Mouse (Mus musculus) ES-E14 (cell line): Measurements from ENCODE around the gene Baz2b. TPM values are rescaled to one million over a fixed set of nuclear protein-coding genes. Genes with fewer than 3 reads are reported as not detected.

Experiments used
- DNase-seq: peaks from one replicate; pipeline ENCODE4 v3.0.0-alpha.2; 2013; ENCODE audit warnings: low read depth, low spot score
- H3K27ac ChIP-seq: 2 replicates; pipeline ENCODE4 v1.5.1; 2012; ENCODE audit warnings: low read depth, mild to moderate bottlenecking, low read length, moderate library complexity, mixed read lengths; ENCODE audit not compliant: poor library complexity, insufficient read depth, severe bottlenecking
- H3K36me3 ChIP-seq: 2 replicates; pipeline ENCODE4 v1.6.1; 2012; ENCODE audit warnings: mild to moderate bottlenecking, low read length, moderate library complexity, mixed read lengths; ENCODE audit not compliant: control insufficient read depth, poor library complexity, insufficient read depth, severe bottlenecking
- H3K4me1 ChIP-seq, 2 experiments: fragments of 150-350 bp in 1 of 2; sonication (generic) in 1 of 2; 2 replicates each; pipeline ENCODE4 v1.6.1; 2012; ENCODE audit warnings: low read length in 2 of 2, mild to moderate bottlenecking in 1 of 2, mixed read lengths in 1 of 2; ENCODE audit not compliant: control insufficient read depth in 2 of 2, insufficient read depth in 2 of 2, poor library complexity in 1 of 2
- H3K4me3 ChIP-seq, 2 experiments: fragments of 150-350 bp in 1 of 2; sonication (generic) in 1 of 2; 2 replicates each; pipeline ENCODE4 v1.5.1; 2012; ENCODE audit warnings: low read length in 2 of 2, low read depth in 1 of 2, mild to moderate bottlenecking in 1 of 2, mixed read lengths in 1 of 2; ENCODE audit not compliant: insufficient read depth in 1 of 2, poor library complexity in 1 of 2, severe bottlenecking in 1 of 2
- H3K9ac ChIP-seq: 2 replicates; pipeline ENCODE4 v1.6.1; 2012; ENCODE audit warnings: low read depth, mild to moderate bottlenecking, low read length, mixed read lengths; ENCODE audit not compliant: poor library complexity, insufficient read depth, severe bottlenecking
- H3K9me3 ChIP-seq: fragments of 150-350 bp; sonication (generic); 2 replicates; pipeline ENCODE4 v1.6.1; 2012; ENCODE audit warnings: low read depth, mild to moderate bottlenecking, low read length; ENCODE audit not compliant: control insufficient read depth, insufficient read depth
- CHD2 ChIP-seq: IDR thresholded peaks from 2 replicates; pipeline ENCODE4 v1.6.1; 2014; ENCODE audit warnings: mild to moderate bottlenecking, low read depth, low read length, inconsistent platforms
- HCFC1 ChIP-seq: IDR thresholded peaks from 2 replicates; pipeline ENCODE4 v1.6.1; 2012; ENCODE audit warnings: low read length, inconsistent platforms, borderline replicate concordance; ENCODE audit not compliant: insufficient read depth
- MAFK ChIP-seq: IDR thresholded peaks from 2 replicates; pipeline ENCODE4 v1.6.1; 2014; ENCODE audit warnings: mild to moderate bottlenecking, low read depth, low read length, inconsistent platforms; ENCODE audit not compliant: insufficient read depth
- ZC3H11A ChIP-seq: IDR thresholded peaks from 2 replicates; pipeline ENCODE4 v1.6.1; 2012; ENCODE audit warnings: low read depth, mild to moderate bottlenecking, inconsistent platforms, low read length, borderline replicate concordance
- ZNF384 ChIP-seq: IDR thresholded peaks from 2 replicates; pipeline ENCODE4 v1.6.1; 2012; ENCODE audit warnings: low read depth, low read length, inconsistent platforms
- in situ Hi-C, 2 experiments: fragments of 600-800 bp; cut with MboI; formaldehyde crosslinking; loops; one replicate each; pipeline ENCODE4 v1.15.1; 2025; ENCODE audit warnings: low sequenced_read_pairs in 2 of 2, inconsistent platforms in 1 of 2; ENCODE audit not compliant: unreplicated experiment in 2 of 2
- total RNA-seq: library from RNA; depleted of rRNA; stranded (reverse); fragments of 300-350 nt; gene quantifications from 2 replicates; pipeline ENCODE4 v1.2.3, GENCODE M21; 2012

Gene Baz2b
- total RNA-seq, 1 experiment = 22.0 TPM

DNA sequence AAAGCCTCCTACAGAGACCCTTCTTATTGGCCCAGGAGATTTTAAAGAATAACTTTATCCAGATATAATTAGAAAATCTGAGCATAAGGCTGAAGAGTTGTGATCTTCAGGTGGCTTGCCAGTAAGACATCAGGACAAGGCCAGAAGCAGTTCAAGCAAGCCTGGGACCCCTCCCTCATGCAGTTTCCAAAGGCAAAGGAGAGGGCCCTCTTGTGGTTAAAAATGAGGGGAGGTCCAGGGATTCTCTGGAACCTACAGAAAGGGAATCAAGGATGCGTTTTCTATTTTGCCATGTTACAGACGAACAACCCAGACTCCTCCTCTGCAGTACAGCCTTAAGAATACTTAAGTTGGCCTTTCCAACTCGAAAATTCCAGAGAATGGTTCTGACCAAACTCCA is 62.2 kb downstream of the Baz2b start:
- DNase-seq = no peak
- Histone ChIP-seq H3K27ac (no peak overlapping the region), H3K9me3 (no peaks in the 10 kb centered on the region), H3K4me3 (no peak overlapping the region), H3K4me1 (peaks cover 6 to 12% of the 10 kb centered on the region in 2 experiments), H3K9ac (no peak overlapping the region), H3K36me3 (no peaks in the 10 kb centered on the region)
- in situ Hi-C loops = no loop called here
- no peak for TF ChIP-seq HCFC1
- no peak for TF ChIP-seq MAFK
- no peak for TF ChIP-seq ZNF384
- TF ChIP-seq ZC3H11A = 0 out of 2 replicates have a peak, but pooled peaks have one; percentile 42
- TF ChIP-seq CHD2 = no peak

DNA sequence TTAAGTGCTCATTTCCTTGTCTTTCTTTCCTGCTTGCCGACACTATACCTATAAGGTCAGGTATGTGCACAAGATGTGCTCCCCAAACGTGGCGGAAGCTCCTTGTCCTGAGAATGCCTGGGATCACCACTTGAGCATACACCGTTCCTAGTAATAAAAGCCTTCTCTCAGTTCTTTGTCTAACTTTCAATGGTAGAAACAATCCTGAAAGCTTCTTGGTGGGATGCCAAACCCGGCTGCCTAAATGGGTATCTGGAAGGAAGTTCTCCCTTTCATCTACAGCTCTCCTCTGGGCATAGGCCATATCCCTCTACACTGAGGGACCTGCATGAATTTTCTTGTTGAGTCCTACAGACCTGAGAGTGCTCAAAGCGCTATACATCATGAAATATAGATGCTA is 63.9 kb downstream of the Baz2b start:
- H3K4me1 ChIP-seq = peaks cover 6 to 12% of the 10 kb centered on the region in 2 experiments
- DNase-seq = no peak
- H3K36me3 ChIP-seq = no peaks in the 10 kb centered on the region
- H3K9me3 ChIP-seq = no peaks in the 10 kb centered on the region
- H3K9ac ChIP-seq = no peak overlapping the region
- no peak overlapping the region for H3K4me3 ChIP-seq
- no peak overlapping the region for H3K27ac ChIP-seq
- in situ Hi-C loops = no loop called here
- TF ChIP-seq CHD2 (no peak), MAFK (no peak), HCFC1 (no peak), ZNF384 (no peak), ZC3H11A (no peak)

DNA sequence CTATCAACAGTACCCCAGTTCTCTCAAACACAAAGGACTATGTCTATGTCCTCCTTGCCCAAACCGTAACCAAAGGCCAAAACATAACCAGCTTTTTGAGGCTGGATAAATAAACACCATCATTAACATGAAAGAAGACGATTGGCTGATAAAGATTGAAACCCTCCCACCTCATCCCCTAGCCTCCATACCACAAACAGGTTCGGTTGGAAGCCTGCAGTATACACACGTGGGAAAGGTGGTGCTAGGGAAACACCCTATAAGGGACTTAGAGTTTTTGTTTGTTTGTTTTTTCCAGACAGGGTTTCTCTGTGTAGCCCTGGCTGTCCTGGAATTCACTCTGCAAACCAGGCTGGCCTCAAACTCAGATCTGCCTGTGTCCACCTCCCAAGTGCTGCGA is 66.3 kb downstream of the Baz2b start:
- in situ Hi-C loops = no loop called here
- Histone ChIP-seq H3K27ac (no peak overlapping the region), H3K4me1 (peaks cover 6 to 12% of the 10 kb centered on the region in 2 experiments), H3K36me3 (no peaks in the 10 kb centered on the region), H3K9me3 (no peaks in the 10 kb centered on the region), H3K4me3 (no peak overlapping the region), H3K9ac (no peak overlapping the region)
- DNase-seq = no peak
- TF ChIP-seq ZC3H11A (no peak), ZNF384 (no peak), CHD2 (no peak), HCFC1 (no peak), MAFK (no peak)

DNA sequence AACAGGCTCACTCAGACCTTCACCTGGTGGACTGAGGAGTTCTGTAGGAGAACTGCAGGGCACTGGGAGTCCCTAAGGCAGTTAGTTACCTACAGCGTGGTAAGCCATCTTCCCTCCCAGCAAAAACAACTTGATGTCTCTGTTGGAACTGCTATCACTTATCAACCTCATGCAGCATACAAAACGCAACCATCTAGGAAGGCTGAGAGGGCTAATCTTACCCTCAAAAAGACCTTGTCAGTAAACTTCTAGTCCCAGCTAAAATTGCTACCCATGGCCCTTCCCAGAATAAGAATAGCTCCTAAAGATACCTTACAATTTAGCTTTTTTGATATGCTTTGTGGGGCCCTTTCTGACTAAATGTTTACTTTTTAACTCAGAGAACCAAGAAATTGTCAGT is 67.4 kb downstream of the Baz2b start:
- Histone ChIP-seq H3K4me1 (peaks cover 6 to 12% of the 10 kb centered on the region in 2 experiments), H3K9ac (no peak overlapping the region), H3K27ac (no peak overlapping the region), H3K9me3 (no peaks in the 10 kb centered on the region), H3K36me3 (no peaks in the 10 kb centered on the region), H3K4me3 (no peak overlapping the region)
- no peak for DNase-seq
- in situ Hi-C loops = no loop called here
- TF ChIP-seq ZC3H11A (no peak), HCFC1 (no peak)

DNA sequence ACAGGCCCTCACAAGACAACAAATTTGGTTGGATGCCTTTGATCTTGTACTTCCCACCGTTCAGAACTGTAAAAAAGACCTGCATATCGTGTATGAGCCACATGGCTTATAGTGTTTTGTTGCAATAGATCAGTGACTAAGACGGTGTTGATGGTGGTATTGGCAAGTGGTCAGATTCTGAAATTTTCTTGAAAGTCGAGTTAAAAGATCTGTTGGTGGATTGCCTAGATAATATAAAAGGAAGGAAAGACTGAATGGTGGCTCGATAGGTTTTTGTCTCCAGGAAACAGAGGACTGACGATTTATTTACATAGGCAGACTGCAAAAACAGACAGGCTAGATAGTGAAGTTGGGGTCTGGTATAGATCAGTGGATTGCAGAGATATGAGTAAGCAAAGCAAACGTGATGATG is 70.9 kb downstream of the Baz2b start:
- TF ChIP-seq ZNF384 (no peak), ZC3H11A (no peak), HCFC1 (no peak), CHD2 (no peak), MAFK (no peak)
- no peaks in the 10 kb centered on the region for H3K36me3 ChIP-seq
- no peak overlapping the region for H3K4me3 ChIP-seq
- in situ Hi-C loops = no loop called here
- H3K9ac ChIP-seq = no peak overlapping the region
- DNase-seq = no peak
- no peaks in the 10 kb centered on the region for H3K9me3 ChIP-seq
- no peak overlapping the region for H3K27ac ChIP-seq
- H3K4me1 ChIP-seq = peaks cover 2 to 6% of the 10 kb centered on the region in 2 experiments; a peak in 2 of 4 replicates
